Mouse (Mus musculus) CD8-positive naive resting alpha-beta T cell, adult 2 months (primary cell): ENCODE results near the gene Nop9.

ENCODE experiments used
- DNase-seq, 2 experiments: peaks; one replicate each; pipeline ENCODE4 v3.0.0; 2022; ENCODE audit warnings: low read depth in 2 of 2, low spot score in 2 of 2

Gene Nop9

DNA sequence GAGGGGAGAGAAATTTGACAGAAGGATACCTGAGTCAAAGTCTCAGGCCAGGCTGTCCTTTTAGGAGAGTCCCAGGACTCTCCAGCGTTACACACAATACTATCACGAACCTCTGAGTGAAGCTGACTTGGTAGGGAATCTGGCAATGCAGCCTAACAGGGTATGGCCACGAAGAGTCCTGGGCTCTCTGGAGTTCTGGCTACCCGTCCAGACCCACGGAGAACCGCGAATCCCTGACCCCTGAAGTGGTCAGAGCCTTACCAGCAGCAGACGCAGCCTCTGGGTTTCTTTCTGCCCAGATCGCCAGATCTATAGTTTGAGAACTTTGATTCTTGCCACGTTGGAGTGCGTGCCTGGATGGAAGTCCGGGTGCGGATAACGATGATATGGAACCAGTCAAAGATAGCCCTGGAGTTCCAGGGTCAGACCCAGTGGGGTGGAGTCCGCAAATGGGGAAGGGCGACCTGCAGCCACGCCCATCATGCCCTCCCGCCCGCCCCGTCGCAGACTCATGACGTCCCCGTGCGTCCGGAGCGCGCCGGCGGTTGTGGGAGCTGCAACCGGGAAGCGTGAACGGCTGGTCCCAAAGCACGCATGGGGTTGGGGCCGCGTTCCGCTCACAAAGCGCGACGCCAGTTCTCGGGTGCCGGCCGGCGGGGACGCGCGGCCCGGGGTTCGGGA lies at the start of gene Nop9, which contains the start of gene Dhrs1:
Gene Nop9 (plus strand): TSS at position 514 of the 681 bp plus-strand sequence.
Gene Dhrs1 (minus strand): TSS at position 511 of the 681 bp plus-strand sequence.
- DNase-seq, result peak; percentile 59 to 71

DNA sequence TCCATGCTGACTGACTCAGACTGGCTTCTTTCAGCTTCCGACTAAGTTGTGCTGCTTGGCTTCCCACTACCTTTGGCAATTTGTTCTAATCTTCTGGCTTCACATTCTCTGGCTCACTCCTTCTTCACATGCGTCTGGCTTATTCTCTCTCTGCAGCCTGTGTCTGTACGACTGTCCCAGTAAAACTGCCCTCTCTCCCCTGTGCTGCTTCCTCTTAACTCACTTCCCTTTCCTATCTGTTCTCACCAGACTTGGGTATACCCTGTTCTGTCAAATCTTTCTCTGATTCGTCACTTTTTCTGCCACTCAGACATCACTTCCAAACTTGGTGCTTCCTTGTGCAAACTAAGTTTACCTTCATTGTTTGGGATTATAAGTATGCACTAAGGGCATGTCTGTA lies 48.3 kb upstream of the Nop9 start:
- DNase-seq, result no peak

DNA sequence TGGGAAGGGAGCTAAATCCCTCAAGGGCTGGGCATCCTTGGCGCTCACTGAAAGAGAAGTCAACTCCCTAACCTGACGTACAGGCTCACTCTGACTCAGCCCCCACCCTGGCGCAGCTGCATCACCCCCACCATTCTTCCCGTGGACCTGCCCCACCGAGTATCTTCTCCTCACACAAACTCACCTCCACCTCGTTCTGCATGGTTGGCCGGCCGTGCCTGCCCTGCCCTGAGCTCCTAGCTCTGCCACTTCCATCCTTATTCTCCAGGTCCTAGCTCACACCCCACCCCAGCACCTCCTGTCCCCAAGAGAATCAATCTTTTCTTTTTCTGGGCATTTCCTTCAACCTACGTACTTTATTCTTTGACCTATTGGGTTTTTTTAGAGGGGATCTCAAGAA lies 44.4 kb upstream of the Nop9 start:
- DNase-seq, result no peak

DNA sequence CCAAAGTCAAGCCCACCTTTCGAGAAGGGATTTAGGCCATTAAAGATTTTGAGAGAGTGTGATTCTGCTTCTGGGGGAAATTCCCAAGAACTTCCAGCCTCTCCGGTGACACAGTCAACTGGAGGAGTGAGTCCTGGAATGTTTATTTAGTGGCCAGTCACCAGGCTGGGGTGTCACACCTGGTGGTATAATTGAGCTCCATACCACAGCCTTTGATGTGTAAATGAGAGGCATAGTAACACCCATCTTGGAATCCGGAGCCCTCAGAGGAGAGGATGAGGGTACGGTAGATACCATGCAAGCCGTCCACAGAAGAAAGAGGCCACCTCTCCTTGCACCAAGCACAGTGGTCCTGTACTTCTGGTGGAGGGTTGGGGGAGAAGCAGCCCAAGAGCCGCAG lies 42.7 kb upstream of the Nop9 start:
- DNase-seq, result no peak

DNA sequence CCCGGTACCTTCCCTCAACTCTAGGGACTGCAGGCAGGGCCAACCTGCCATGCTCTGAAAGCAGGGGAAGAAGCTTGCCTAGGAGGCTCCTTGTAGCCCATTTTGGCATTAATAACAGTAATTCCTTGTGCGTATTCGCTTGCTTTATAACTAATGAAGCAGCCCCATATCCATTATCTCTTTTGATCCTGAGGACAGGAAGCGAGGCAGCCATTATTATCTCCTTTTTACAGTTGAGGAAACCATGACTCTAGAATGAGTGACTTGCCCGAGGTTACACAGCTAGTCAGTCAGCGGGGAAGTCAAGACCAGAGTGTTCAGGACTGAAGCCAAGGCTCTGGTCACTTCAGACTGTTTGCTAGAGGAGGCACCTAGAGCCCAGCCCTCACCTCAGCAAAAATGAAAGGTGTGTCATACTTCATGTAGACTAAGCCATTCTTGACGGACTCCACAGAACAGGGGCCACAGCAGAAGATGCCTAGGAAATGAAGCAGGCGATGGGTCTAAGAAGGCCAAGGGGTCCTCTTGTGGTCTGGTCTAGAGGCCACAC lies 39.4 kb upstream of the Nop9 start:
- DNase-seq, result no peak

DNA sequence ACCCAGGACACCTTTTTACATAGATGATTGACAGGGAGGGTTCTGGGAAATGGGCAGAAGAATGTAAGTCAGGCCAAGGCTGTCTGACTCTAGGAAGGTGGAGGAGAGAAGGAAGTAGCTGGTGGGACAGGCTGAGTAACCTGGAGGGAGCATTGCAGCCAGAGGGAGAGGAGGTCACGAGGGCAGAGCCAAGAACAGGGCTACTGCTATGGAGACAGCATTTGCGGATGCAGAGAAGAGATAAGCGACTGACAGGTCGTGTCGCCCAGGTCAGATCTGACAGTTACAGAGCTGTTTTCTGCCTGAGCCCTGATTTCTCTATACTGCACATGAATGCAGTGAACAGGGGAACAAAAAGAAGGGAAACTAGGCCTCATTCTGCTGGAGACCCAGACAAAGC lies 38.1 kb upstream of the Nop9 start:
- DNase-seq, result no peak

DNA sequence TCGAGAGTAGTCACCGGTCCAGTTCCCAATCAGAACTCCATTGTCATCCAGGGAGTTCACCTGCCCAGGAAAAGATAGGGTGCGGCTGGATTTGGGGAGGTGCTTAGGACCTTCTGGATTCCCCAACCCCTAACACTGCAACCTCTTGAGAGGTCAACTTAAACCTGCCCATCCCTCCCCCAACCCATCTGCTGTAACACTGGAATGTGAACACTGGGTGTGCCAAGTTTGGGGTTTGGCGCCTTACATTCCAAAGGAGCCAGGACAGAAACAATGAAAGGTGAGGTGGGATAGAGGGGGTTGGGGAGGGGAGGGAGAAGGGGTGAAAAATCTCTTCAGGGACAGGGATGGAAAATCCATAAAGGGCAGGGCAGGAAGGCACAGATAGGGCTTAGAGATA lies 36.0 kb upstream of the Nop9 start:
- no peak for DNase-seq

DNA sequence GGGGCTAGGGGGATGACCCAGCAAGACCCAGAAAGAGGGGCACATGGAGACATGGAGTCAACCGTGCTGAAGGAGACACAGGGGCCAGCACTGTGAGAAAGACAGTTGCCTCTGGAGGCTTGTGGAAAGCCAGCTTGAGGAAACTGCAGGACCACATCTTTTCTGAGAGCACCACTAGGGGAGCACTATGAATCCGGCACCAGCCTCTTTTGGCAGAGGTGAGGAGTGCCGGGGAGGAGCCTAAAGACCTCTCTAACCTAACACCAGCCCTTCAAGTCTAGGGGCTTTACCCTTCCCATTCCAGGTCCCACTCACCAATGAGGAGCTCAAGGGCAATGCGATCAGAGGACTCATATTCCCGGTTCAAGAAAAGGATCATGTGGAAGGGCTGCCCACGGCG lies 33.7 kb upstream of the Nop9 start:
- DNase-seq, result no peak

DNA sequence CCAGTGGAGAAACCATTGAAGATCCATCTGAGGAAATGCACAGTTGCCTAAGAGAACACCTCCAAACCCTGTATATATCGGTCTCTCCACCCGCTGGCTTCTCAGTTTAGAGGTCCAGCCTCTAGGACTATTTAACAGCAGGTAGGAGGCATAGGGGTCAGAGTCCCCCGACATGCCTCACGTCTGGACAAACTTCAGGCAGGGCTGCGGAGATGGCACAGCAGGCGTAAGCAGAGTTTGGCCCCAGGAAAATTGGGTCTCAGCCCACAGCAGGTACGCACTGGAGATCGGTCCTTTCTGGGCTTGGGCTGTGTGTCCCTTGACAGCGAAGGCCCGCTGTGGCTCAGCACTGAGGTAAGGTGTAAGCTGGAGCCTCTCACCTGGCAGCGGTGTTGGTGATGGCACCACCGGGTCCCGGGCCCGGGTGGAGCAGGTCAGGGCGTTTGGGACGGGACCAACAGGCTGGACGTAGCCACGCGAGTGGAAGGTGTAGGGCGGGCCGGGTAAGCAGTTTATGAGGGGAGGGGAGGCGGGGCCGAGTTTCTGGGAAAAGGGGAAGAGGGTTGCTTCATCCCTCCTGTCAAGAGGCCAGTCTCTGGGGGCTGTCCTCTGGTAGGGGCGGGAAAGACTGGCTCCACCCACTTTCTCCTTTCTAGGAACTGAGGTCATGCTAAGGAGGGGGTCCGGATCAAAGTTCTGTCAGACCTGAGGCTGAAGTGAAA lies 32.3 kb upstream of the Nop9 start:
- DNase-seq, result no peak

DNA sequence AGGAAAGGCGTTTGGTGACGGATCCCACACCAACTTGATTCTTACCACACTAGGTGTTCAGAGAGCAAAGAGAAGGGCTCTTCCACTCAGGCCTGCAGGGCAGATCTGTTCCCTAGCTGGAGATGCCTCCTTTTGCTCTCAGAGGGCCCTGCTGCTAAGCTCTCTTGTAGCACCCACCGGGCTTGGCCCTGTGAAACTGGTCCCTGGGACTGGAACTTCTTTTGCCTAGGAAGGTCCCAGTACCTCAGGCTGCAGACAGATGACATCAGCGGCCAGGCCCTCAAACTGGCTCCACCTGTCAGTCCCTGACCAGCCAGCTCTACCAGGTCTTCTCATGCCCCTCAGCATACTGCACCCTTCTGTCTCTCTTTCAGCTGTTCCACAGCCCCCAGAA lies 31.8 kb upstream of the Nop9 start, which contains the start of gene Tgm1:
Gene Tgm1 (minus strand): TSS at position 198 of the 394 bp plus-strand sequence.
- DNase-seq, result no peak

DNA sequence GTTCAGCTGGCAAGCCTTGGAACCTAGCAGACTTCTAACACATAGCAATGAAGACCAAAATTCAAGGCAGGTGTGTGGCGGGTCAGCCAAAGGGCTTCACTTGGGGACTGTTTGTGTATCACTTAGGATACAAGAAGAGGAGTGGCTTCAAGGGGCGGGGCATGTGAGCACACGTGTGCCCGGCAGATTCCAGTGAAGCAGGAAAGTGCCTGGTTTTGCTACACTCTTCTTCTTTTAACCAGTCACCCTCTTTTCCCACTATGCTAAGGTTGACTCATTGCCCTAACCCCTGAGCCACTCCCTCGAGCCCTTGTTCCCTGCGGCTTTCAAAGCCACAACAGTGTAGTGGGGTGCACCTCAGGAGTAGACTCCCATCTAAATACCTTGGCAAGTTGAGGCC lies 30.6 kb upstream of the Nop9 start:
- no peak for DNase-seq

DNA sequence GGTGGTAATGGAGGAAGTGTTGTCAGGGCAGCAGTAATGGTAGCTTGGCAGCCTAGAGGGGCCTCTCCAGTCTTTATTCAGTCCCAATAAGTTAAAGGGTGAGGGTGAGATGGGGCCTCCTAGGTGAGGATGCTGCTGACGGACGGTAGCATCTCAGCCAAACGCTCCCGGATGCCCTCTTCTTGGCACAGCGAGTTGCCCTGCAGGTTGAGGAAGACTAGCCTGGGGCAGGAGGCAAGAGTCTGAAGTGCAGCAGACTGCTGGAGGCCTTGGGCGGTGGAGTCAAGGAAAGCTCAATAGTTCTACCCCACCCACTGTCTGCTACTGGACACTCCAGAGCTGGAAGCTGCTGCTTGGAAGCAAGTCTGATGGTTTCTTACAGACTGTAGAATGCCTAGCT lies 29.2 kb upstream of the Nop9 start:
- no peak for DNase-seq

DNA sequence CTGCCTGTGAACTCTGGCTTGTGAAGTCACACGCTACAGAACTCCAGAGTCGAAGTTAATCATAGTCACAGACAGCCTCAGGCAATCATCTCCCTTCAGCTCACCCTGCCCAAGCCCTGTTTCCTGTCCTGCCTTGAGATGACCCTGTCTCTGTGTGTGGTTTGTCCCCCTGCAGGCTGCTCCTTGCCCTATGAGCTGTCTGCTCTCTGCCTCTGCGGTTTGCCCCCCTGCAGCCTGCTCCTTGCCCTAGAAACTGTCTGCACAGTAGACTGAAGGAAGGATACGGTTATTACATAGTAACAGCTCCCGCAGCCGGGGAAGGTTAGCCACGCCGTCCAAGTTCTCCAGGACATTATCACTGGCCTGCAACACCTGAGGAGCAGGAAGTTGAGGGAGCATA lies 28.6 kb upstream of the Nop9 start:
- DNase-seq, result no peak

DNA sequence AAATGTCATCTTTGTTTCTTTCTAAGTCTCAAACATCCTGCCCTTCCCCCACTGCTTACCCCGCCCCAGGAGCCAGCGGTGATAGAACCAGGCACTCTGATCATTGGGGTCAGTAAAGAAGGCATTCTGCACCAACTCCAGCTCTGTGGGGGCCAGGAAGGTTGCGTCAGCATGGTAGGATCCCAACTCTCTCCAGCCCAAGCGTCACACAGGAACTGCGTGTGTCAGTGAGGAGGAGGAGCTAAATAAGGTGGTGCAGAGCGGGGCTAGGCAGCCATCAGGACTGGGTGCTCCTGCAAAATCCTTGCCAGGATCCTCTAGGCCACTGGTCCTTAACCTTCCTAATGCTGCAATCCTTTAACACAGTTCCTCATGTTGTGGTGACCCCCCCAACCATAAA lies 25.8 kb upstream of the Nop9 start:
- DNase-seq, result no peak

DNA sequence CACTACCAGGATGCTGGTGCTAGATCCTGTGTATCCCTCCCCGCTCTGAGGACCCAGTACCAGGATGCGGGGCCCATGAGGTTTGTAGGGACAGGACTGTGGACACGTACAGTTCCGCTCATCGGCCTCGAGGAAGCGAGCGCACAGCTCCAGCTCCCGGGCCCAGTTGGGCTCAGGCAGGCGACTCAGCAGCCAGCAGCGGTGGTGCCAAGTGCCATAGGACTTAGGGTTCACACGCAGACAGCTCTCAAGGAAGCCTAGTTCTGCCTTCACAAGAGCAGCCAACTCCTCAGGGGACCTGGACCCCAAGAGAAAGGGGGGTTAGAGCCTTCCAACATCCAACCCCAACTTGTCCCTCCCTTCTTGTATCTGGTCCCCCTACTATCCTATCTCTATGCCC lies 24.8 kb upstream of the Nop9 start:
- no peak for DNase-seq

DNA sequence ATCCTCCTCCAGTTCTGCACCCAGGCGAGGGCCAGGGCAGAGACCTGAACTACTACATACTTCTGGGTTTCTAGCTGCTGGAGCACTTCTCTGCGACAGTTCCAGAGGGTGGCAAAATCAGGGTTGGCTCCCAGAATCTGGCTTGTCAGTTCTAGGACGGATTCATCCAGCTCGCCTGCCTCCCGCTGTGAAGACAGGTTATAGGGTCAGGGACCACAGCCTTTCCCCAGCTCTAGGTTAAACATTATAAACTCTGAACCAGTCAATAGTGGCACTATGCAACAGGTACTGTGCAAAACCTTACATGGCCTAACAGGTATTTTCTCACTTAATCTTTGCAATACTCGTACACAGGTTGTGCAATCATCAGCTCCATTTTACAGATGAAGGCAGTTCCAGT lies 24.4 kb upstream of the Nop9 start:
- no peak for DNase-seq

DNA sequence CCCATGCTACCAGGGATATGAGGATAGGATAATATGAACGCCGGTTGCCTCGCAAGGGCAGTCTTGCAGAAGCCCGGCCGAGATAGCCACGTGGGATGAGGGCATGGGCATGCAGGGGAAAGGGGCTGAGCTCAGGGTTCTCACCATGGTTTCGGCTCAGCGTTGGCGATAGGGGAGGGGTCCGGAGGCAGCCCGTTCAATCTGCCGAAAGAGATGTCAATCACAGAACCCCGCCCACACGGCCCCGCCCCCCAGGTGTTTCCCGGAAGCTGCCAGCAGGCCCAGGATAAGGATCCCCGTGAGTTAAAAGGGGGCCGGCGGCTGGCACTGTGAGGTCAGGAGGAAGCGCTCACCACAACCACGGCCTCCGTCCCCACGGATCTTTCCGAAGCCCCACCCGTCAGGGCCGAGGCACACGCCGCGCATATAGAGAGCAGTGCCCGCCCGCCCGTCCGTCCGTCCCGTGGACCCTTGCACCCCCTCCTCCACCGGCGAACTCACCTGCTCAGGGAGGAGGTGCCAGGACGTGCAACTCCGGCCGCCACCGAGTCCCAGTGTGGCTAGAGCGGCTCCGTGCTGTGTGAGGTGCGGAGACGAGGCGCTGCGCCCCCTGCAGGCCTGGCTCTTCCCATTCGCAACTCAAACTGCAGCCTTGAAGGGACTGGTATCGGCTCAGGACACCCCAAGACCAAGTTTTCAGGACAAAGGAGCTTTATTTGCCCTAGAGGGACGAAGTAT lies 23.6 kb upstream of the Nop9 start, which contains the start of gene Rabggta:
Gene Rabggta (minus strand): TSS at position 564 of the 738 bp plus-strand sequence.
- DNase-seq, result peak; percentile 90 to 93

DNA sequence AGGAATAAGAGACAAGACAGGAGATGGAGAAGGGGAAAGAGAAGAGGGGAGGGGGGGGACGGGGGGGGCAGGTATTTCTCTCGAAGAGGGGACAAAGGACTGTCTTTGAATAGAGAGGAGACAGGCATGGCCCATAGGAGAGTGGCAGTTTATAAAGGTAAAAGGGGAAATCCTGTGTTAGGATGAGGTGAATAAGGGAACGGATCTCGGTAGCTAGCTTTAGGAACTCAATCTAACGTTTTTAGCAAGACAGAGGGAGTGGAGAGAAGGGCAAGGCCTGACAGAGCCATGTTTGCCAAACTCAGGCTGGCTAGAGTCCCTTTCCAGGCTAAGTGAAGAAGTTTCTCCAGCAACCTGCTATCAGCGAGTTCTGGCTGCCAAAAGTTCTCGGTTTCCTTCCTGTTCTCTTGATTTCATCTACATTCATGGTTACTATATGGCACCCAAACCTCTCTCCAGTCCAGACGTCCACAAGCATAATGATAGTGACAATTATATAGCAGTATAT lies 23.0 kb upstream of the Nop9 start:
- no peak for DNase-seq

DNA sequence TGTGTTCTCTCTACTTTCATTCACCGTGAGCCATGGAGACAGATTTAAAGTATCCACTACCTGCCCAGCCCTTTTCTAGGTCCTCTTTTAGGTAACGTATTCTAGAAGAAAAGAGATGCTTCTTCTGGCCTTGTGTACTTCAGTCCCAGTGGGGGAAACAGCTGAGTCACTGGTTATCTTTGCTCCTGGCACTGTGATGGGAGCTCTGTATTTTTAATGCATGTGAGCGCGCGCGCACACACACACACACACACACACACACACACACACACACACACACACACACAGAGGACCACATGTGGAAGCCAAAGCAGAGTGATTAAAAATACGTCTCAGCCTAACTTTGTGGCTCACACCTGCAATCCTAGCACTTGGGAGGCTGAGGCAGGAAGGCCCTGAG lies 22.1 kb upstream of the Nop9 start:
- no peak for DNase-seq

DNA sequence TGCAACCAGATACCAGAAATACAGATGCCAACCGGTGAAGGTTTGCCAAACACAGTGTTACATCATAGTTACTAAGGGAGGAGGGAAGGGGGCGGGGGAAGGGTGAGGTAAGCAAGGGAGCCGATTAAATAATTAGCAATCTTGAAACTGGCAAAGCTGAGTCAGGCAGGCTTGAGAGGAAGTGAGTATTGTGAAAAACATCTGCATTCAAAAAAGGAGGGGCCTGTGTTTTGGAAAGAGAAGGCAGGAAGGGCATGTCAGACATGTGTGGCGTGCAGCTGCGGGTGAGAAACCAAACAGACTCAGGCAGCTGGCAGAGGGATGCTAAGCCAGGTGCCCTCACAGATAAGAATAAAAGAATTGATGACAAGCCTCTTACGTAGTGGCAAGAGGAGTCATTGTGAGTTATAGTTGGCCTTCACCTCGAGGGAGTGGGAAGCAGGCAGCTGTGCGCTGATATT lies 21.1 kb upstream of the Nop9 start:
- DNase-seq, result peak; percentile 74 to 79

DNA sequence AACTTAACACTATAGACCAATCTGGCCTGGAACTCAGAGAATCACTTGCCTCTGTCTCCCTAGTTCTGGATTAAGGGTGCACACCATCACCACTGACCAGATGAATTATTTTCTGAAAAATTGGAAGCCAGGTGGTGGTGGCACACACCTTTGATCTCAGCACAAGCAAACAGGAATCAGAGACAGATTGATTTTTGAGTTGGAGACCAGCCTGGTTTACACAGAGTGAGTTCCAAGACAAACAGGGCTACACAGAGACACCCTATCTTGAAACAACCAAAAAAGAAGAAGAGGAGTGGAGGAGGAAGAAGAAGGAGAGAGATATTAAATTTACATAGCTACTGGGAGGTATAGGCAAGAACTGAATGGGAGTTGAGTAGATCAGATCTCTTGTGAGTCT lies 19.2 kb upstream of the Nop9 start:
- no peak for DNase-seq
